9 mouse cellular contexts compared by ENCODE assay signal in genomic region chr3:151775089-151775488, GRCm38 (mm10). TPM values are rescaled to one million over a fixed set of nuclear protein-coding genes. Genes with fewer than 3 reads are reported as not detected.
A peak's percentile ranks its signal among the peaks of the same experiment; 100 is the strongest.
DNase-seq lines count a peak whose midpoint lies in the region; ATAC-seq and TF ChIP-seq lines count a peak whose summit lies in the region.
"Had no signal": no experiment of that assay in that cellular context is flagged by ENCODE, and none has a peak within 500 bp of the region (broad histone marks: within the 10 kb centered on the region; RNA-seq: fewer than 3 reads in every experiment).

No protein-coding gene starts in this region.

- H3K27me3 ChIP-seq in hindbrain, postnatal 0 days (ENCODE audit: insufficient read depth, low read length), result no peaks in the 10 kb centered on the region
- no peaks in the 10 kb centered on the region for H3K27me3 ChIP-seq in hindbrain, embryonic 12.5 days
- no peaks in the 10 kb centered on the region for H3K27me3 ChIP-seq in thymus, adult 2 months (ENCODE audit: control insufficient read depth, insufficient read depth, low read length)

- H3K36me3 ChIP-seq in hindbrain, postnatal 0 days (ENCODE audit: insufficient read depth, low read length), result no peaks in the 10 kb centered on the region
- H3K36me3 ChIP-seq in hindbrain, embryonic 12.5 days, result no peaks in the 10 kb centered on the region
- no peaks in the 10 kb centered on the region for H3K36me3 ChIP-seq in thymus, adult 2 months (ENCODE audit: control insufficient read depth, insufficient read depth, low read length)

- DNase-seq in hindbrain, postnatal 0 days (ENCODE audit: low spot score), result peak; percentile 40
- peak; percentile 19 for DNase-seq in R1 (ENCODE audit: low read depth, low spot score)
- peak; percentile 14 to 27 for DNase-seq in layer of hippocampus, postnatal 36 days
- peak; percentile 33 to 67 for DNase-seq in right cerebral cortex, postnatal 10 days (ENCODE audit: low spot score in 2 of 2)
- DNase-seq in thymus, adult 2 months, result no peak
- no peak for DNase-seq in thymus, postnatal 10 days (ENCODE audit: low spot score in 2 of 2)

- no peak overlapping the region for H3K9ac ChIP-seq in hindbrain, postnatal 0 days (replicated peaks; ENCODE audit: low read length)
- H3K9ac ChIP-seq in hindbrain, embryonic 12.5 days, result no peak overlapping the region

- WGBS in hindbrain, postnatal 0 days, result 78% methylated on average over 4 of the region's 4 CpGs
- 73% methylated on average over 4 of the region's 4 CpGs for WGBS in hindbrain, embryonic 12.5 days
- 78% methylated on average over 4 of the region's 4 CpGs for WGBS in thymus, adult 2 months

- peak; percentile 64 for TF ChIP-seq CTCF in hindbrain, postnatal 0 days (IDR thresholded peaks at IDR 0.05; ENCODE audit: low read depth)
- TF ChIP-seq CTCF in thymus, adult 2 months (IDR thresholded peaks at IDR 0.05; ENCODE audit: borderline replicate concordance, control insufficient read depth, extremely low read depth, insufficient read depth, low read length, poor library complexity), result no peak

- no peak overlapping the region for H3K27ac ChIP-seq in hindbrain, postnatal 0 days
- H3K27ac ChIP-seq in hindbrain, embryonic 12.5 days, result no peak overlapping the region
- no peak overlapping the region for H3K27ac ChIP-seq in thymus, adult 2 months (ENCODE audit: control insufficient read depth, insufficient read depth, low read length)

- no peak for TF ChIP-seq POLR2A in thymus, adult 2 months (IDR thresholded peaks at IDR 0.05; ENCODE audit: control insufficient read depth, extremely low read depth, insufficient read depth, low read length, poor library complexity)

- H3K4me3 ChIP-seq in hindbrain, postnatal 0 days (ENCODE audit: low read length), result no peak overlapping the region
- no peak overlapping the region for H3K4me3 ChIP-seq in hindbrain, embryonic 12.5 days
- H3K4me3 ChIP-seq in thymus, adult 2 months (ENCODE audit: control insufficient read depth, insufficient read depth, low read length), result no peak overlapping the region

- no peak for ATAC-seq in hindbrain, postnatal 0 days
- no peak for ATAC-seq in hindbrain, embryonic 12.5 days (ENCODE audit: low FRiP score)
- peak; percentile 90 for ATAC-seq in frontal cortex, adult (ENCODE audit: low TSS enrichment)

- no peak overlapping the region for H3K4me2 ChIP-seq in hindbrain, postnatal 0 days (ENCODE audit: low read depth, low read length)
- H3K4me2 ChIP-seq in hindbrain, embryonic 12.5 days (replicated peaks), result no peak overlapping the region

- H3K9me3 ChIP-seq in hindbrain, postnatal 0 days (ENCODE audit: low read length), result no peaks in the 10 kb centered on the region
- H3K9me3 ChIP-seq in hindbrain, embryonic 12.5 days (replicated peaks), result no peaks in the 10 kb centered on the region

- H3K4me1 ChIP-seq in hindbrain, postnatal 0 days (ENCODE audit: insufficient read depth, low read length), result no peaks in the 10 kb centered on the region
- H3K4me1 ChIP-seq in hindbrain, embryonic 12.5 days, result no peaks in the 10 kb centered on the region
- H3K4me1 ChIP-seq in thymus, adult 2 months (replicated peaks; ENCODE audit: control insufficient read depth, insufficient read depth, low read length), result no peaks in the 10 kb centered on the region

RNA-seq across cellular contexts. Expression of gene Ifi44l, which starts 12.4 kb away (rescaled TPM):
- not detected in 2 replicates for total RNA-seq in hindbrain, postnatal 0 days (2014; rRNA removed)
- polyA plus RNA-seq in hindbrain, postnatal 0 days (2015; fragmentation: Nextera tagmentation; extraction: Ambion mirVana), result not detected in 2 replicates
- polyA plus RNA-seq in hindbrain, embryonic 12.5 days (2016; fragmentation: Nextera tagmentation; extraction: Ambion mirVana), result not detected in 2 replicates
- total RNA-seq in layer of hippocampus, postnatal 36 days (2021), result not detected
- polyA plus RNA-seq in thymus, adult 2 months (2012; rRNA removed), result not detected in 2 replicates
- total RNA-seq: hematopoietic stem cell, adult 5-6 weeks had no signal

RNA-seq across cellular contexts. Expression of gene Ifi44, which starts 25.3 kb away (rescaled TPM):
- 1.4 TPM in 2 replicates for total RNA-seq in hindbrain, postnatal 0 days (2014; rRNA removed)
- polyA plus RNA-seq in hindbrain, postnatal 0 days (2015; fragmentation: Nextera tagmentation; extraction: Ambion mirVana), result 0.88 and 1.6 TPM in 2 replicates
- 0.22 and 0.43 TPM in 2 replicates for polyA plus RNA-seq in hindbrain, embryonic 12.5 days (2016; fragmentation: Nextera tagmentation; extraction: Ambion mirVana)
- total RNA-seq in layer of hippocampus, postnatal 36 days (2021), result under 1 TPM; 0.10 to 0.32 TPM
- polyA plus RNA-seq in thymus, adult 2 months (2012; rRNA removed), result 5.7 and 7.5 TPM in 2 replicates

Comparison
In these comparisons a context has a peak if more than half of its experiments do, and no peak if none do; other contexts are left out.
1. DNase-seq: peak in hindbrain, postnatal 0 days (single experiment), R1 (single experiment), layer of hippocampus, postnatal 36 days (2 of 2) and right cerebral cortex, postnatal 10 days (2 of 2); none in thymus, adult 2 months (single experiment) and thymus, postnatal 10 days (0 of 2).